11 mouse cellular contexts compared by ENCODE assay signal in genomic region chr9:101862481-101863065, GRCm38 (mm10). TPM values are rescaled to one million over a fixed set of nuclear protein-coding genes. Genes with fewer than 3 reads are reported as not detected.
A peak's percentile ranks its signal among the peaks of the same experiment; 100 is the strongest.
DNase-seq lines count a peak whose midpoint lies in the region; ATAC-seq and TF ChIP-seq lines count a peak whose summit lies in the region.
"Had no signal": no experiment of that assay in that cellular context is flagged by ENCODE, and none has a peak within 500 bp of the region (broad histone marks: within the 10 kb centered on the region; RNA-seq: fewer than 3 reads in every experiment).

No protein-coding gene starts in this region.

- no peak for TF ChIP-seq CTCF in cerebellum, adult 2 months (IDR thresholded peaks at IDR 0.05; ENCODE audit: borderline replicate concordance, insufficient read depth, low read depth, low read length)

- no peak for TF ChIP-seq POLR2A in cerebellum, adult 2 months (IDR thresholded peaks at IDR 0.05; ENCODE audit: borderline replicate concordance, insufficient read depth, low read length)

- 50% methylated on average over 12 of the region's 12 CpGs for WGBS in heart, embryonic 11.5 days (ENCODE audit: insufficient replicate concordance)
- 10% methylated on average over 12 of the region's 12 CpGs for WGBS in cerebellum, adult 2 months
- 31% methylated on average over 12 of the region's 12 CpGs for WGBS in kidney, embryonic 14.5 days

- H3K36me3 ChIP-seq in heart, embryonic 11.5 days (ENCODE audit: control insufficient read depth, insufficient read depth, low read length): no peaks in the 10 kb centered on the region
- H3K36me3 ChIP-seq in kidney, embryonic 14.5 days (ENCODE audit: control insufficient read depth, insufficient read depth, low read length): no peaks in the 10 kb centered on the region

- no peaks in the 10 kb centered on the region for H3K27me3 ChIP-seq in heart, embryonic 11.5 days (ENCODE audit: control insufficient read depth, insufficient read depth, low read length)
- H3K27me3 ChIP-seq in cerebellum, adult 2 months (ENCODE audit: control insufficient read depth, insufficient read depth, low read length): no peaks in the 10 kb centered on the region
- H3K27me3 ChIP-seq in kidney, embryonic 14.5 days (ENCODE audit: control insufficient read depth, insufficient read depth, low read length): no peaks in the 10 kb centered on the region
- H3K27me3 ChIP-seq: CH12.LX had no signal

- intact Hi-C loops in gastrocnemius, postnatal 36 days (cut with DNase I): no loop called here

- no peak overlapping the region for H3K4me3 ChIP-seq in heart, embryonic 11.5 days (ENCODE audit: low read depth, low read length)
- peak overlapping the region; percentile 2 for H3K4me3 ChIP-seq in cerebellum, adult 2 months (replicated peaks; ENCODE audit: insufficient read depth, low read depth, low read length)
- no peak overlapping the region for H3K4me3 ChIP-seq in kidney, embryonic 14.5 days (ENCODE audit: low read length)

- no peaks in the 10 kb centered on the region; the same call in 1 of the 2 replicates for H3K9me3 ChIP-seq in heart, embryonic 11.5 days (replicated peaks; ENCODE audit: control insufficient read depth, low read length)
- H3K9me3 ChIP-seq in kidney, embryonic 14.5 days (ENCODE audit: control insufficient read depth, low read length): no peaks in the 10 kb centered on the region

- H3K27ac ChIP-seq in heart, embryonic 11.5 days (ENCODE audit: low read depth, low read length): no peak overlapping the region
- H3K27ac ChIP-seq in cerebellum, adult 2 months (ENCODE audit: insufficient read depth, low read length): no peak overlapping the region
- H3K27ac ChIP-seq in kidney, embryonic 14.5 days (ENCODE audit: low read depth, low read length): no peak overlapping the region

- no peak overlapping the region; the same call in 1 of the 2 replicates for H3K4me2 ChIP-seq in heart, embryonic 11.5 days
- peak overlapping the region; percentile 32 for H3K4me2 ChIP-seq in kidney, embryonic 14.5 days (replicated peaks; ENCODE audit: low read depth, low read length)

- no peak overlapping the region for H3K9ac ChIP-seq in heart, embryonic 11.5 days (ENCODE audit: low read depth, low read length)
- H3K9ac ChIP-seq in kidney, embryonic 14.5 days (ENCODE audit: low read depth, low read length): no peak overlapping the region

- no peak for ATAC-seq in heart, embryonic 11.5 days (replicated peaks; ENCODE audit: insufficient number of reproducible peaks, low FRiP score, low TSS enrichment)
- peak; percentile 75; the same call in 1 of the 2 replicates for ATAC-seq in kidney, embryonic 14.5 days (ENCODE audit: low FRiP score, low TSS enrichment)

- peaks cover 4% of the 10 kb centered on the region; the same call in 1 of the 2 replicates for H3K4me1 ChIP-seq in heart, embryonic 11.5 days (ENCODE audit: control insufficient read depth, insufficient read depth, low read length)
- H3K4me1 ChIP-seq in cerebellum, adult 2 months (ENCODE audit: control insufficient read depth, insufficient read depth, low read length): peaks cover 17% of the 10 kb centered on the region; the same call in 1 of the 2 replicates
- H3K4me1 ChIP-seq in kidney, embryonic 14.5 days (ENCODE audit: control insufficient read depth, insufficient read depth, low read length): peaks cover 5% of the 10 kb centered on the region; the same call in 1 of the 2 replicates

- peak; percentile 58 to 60 for DNase-seq in heart, adult 18-20 months
- DNase-seq in cerebellum, adult 2 months: peak; percentile 85 to 90
- peak; percentile 31 to 63 for DNase-seq in gastrocnemius, postnatal 36 days
- DNase-seq in mesoderm, embryonic 11.5 days (ENCODE audit: low read depth, low spot score): peak; percentile 23
- peak; percentile 22 for DNase-seq in testis, postnatal 14 days (ENCODE audit: low spot score)
- no peak for DNase-seq in spleen, postnatal 4 days (ENCODE audit: low spot score in 2 of 2)

RNA-seq across cellular contexts. Expression of gene 9630041A04Rik, which starts 0.9 kb away (rescaled TPM):
- not detected for total RNA-seq in heart, adult 18-20 months (2021)
- not detected in 2 replicates for polyA plus RNA-seq in heart, embryonic 11.5 days (2014; fragmentation: Nextera tagmentation; extraction: Ambion mirVana)
- not detected in 2 replicates for polyA plus RNA-seq in cerebellum, adult 2 months (2012; rRNA removed)
- total RNA-seq in gastrocnemius, postnatal 36 days (2021): not detected
- not detected in 2 replicates for polyA plus RNA-seq in kidney, embryonic 14.5 days (2014; fragmentation: Nextera tagmentation; extraction: Ambion mirVana)
- total RNA-seq: CH12.LX had no signal
- polyA plus RNA-seq: cortical plate, adult 2 months; limb, embryonic 11.5 days had no signal

Comparison
In these comparisons a context has a peak if more than half of its experiments do, and no peak if none do; other contexts are left out.
1. DNase-seq: peak in heart, adult 18-20 months (2 of 2), cerebellum, adult 2 months (2 of 2), gastrocnemius, postnatal 36 days (2 of 2), mesoderm, embryonic 11.5 days (single experiment) and testis, postnatal 14 days (single experiment); none in spleen, postnatal 4 days (0 of 2).